Mouse (Mus musculus) activated CD4-positive, CD25-positive, alpha-beta regulatory T cell, adult 9 weeks (primary cell): ENCODE results near the gene Olfr1044. TPM values are rescaled to one million over a fixed set of nuclear protein-coding genes. Genes with fewer than 3 reads are reported as not detected.

Experiments used
- polyA plus RNA-seq: library from polyadenylated mRNA; unstranded; fragments of 100-300 nt; shearing (Covaris generic); gene quantifications from one replicate; pipeline ENCODE4 v1.2.1, GENCODE M21; 2017

Gene Olfr1044
- not detected for polyA plus RNA-seq

DNA sequence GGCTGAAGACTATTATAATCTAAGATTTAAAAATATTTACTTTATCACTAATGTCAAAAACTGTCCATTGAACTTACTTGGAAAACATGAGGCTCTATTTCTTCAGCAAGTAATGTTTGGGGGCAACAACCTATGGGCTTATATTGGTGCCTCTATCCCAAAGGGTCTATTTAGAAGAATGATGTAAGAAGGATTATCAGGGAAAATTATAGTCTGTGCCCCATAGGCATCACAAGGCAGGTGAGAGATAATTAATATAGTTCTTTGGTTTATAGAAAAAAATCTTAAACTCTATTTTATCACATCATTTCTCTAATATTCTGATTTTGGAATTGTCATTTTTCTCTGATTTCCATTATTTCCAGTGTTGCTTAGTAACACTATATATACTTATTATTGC lies at the start of gene Olfr1044:
Gene Olfr1044 (minus strand): TSS at position 101 of the 400 bp plus-strand sequence.

DNA sequence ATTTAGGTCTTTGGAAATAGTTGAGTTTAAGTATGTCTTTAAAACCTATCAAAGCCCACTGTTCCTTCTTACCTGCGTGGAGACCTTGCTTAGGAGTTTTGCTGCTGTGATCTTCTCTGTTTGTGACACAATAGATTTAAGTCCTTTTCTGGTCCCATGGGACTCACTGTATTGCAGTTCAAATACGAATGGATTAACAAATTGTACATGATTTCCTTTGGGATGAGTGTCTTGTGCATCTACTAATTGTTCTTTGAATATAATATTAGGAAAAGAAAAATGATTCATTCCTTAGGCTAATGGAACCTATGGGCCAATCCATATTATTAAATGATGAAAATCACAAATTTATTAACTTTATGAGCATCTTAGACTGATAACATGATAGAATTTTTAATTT lies 41.6 kb upstream of the Olfr1044 start, which contains the start of gene Olfr1046:
Gene Olfr1046 (minus strand): TSS at position 101 of the 400 bp plus-strand sequence.

GRCm38 (mm10) chr2:86202909-86203308 lies 25.3 kb upstream of the Olfr1044 start, which contains the start of gene Olfr1045:
Gene Olfr1045 (minus strand): TSS chr2:86203009.

GRCm38 (mm10) chr2:86185583-86185982 lies 8.0 kb upstream of the Olfr1044 start, which contains the start of gene Olfr52:
Gene Olfr52 (minus strand): TSS chr2:86185683.

GRCm38 (mm10) chr2:86167422-86167821 lies 10.2 kb downstream of the Olfr1044 start, which contains the start of gene Olfr1043:
Gene Olfr1043 (minus strand): TSS chr2:86167522.

DNA sequence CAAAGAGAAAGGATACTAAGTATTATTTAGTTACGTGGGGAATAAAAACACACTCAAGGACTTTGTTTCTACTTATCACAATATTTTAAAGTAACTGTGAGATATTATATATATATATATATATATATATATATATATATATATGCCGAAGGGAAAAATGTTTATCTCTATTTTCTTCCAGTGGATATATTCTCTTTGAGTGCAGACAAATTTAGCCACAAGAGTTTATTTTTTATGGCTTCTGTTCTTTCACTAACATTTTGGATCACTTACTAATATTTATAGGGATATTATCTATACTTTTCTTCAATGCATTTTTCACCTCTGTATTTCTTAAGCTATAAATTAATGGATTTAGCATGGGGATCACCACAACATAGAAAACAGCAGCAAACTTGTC lies 15.9 kb downstream of the Olfr1044 start, which contains the start of gene Olfr1042:
Gene Olfr1042 (minus strand): TSS at position 101 of the 400 bp plus-strand sequence.

DNA sequence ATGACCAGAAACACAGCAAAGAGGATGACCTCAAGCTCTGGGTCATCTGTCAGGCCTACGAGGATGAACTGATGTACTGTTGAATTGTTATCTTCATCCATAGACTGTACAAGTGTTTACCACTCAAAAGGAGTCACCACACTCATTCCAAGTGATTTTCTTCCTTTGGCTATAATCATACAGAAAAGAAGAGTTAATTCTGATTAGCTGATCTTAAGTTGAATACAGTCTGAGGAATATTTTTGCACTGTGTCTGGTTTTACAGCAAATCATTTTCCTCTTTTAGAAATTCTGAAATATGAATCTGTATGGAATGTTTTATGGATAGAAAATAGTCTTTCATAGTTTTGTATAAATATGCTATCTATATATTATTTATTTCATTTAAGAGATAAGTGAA lies 31.0 kb downstream of the Olfr1044 start, which contains the start of gene Olfr1040:
Gene Olfr1040 (minus strand): TSS at position 101 of the 400 bp plus-strand sequence.

DNA sequence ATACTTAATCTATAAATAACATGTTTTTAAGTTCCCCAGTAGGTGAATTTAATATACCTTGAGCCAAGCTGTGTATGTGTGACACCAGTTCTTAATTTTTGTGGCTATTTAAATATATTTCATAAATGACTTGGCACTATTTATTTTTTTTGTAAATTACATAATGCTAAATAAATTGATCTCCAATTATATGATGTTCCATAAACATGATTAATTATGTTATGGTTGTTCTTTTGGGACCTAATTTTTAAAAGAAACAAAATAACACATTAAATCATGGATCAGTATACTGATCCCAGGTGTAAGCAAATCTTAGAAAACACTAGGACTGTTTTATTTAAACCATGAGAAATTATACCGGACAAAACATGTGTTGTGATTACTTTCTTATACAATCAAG lies 41.8 kb downstream of the Olfr1044 start, which contains the start of gene Olfr1039:
Gene Olfr1039 (minus strand): TSS at position 101 of the 400 bp plus-strand sequence.

Other genes starting within 250 kb of the Olfr1044 start
- not detected for gene Olfr1028, start 227.4 kb downstream of the Olfr1044 start, polyA plus RNA-seq
- gene Olfr1029, start 203.9 kb downstream of the Olfr1044 start, polyA plus RNA-seq, result not detected
- not detected for gene Olfr1030, start 198.5 kb downstream of the Olfr1044 start, polyA plus RNA-seq
- gene Olfr1031, start 187.5 kb downstream of the Olfr1044 start, polyA plus RNA-seq, result not detected
- gene Olfr1032, start 172.3 kb downstream of the Olfr1044 start, polyA plus RNA-seq, result not detected
- gene Olfr1033, start 157.2 kb downstream of the Olfr1044 start, polyA plus RNA-seq, result not detected
- not detected for gene Olfr1034, start 132.0 kb downstream of the Olfr1044 start, polyA plus RNA-seq
- not detected for gene Olfr1036, start 103.8 kb downstream of the Olfr1044 start, polyA plus RNA-seq
- not detected for gene Olfr1037, start 90.4 kb downstream of the Olfr1044 start, polyA plus RNA-seq
- not detected for gene Olfr1039, start 41.9 kb downstream of the Olfr1044 start, polyA plus RNA-seq
- gene Olfr1040, start 31.1 kb downstream of the Olfr1044 start, polyA plus RNA-seq, result not detected
- not detected for gene Olfr1042, start 16.0 kb downstream of the Olfr1044 start, polyA plus RNA-seq
- not detected for gene Olfr1043, start 10.3 kb downstream of the Olfr1044 start, polyA plus RNA-seq
- not detected for gene Olfr52, start 7.9 kb upstream of the Olfr1044 start, polyA plus RNA-seq
- not detected for gene Olfr1045, start 25.2 kb upstream of the Olfr1044 start, polyA plus RNA-seq
- gene Olfr1046, start 41.5 kb upstream of the Olfr1044 start, polyA plus RNA-seq, result not detected
- not detected for gene Olfr1047, start 53.6 kb upstream of the Olfr1044 start, polyA plus RNA-seq
- not detected for gene Olfr1048, start 62.5 kb upstream of the Olfr1044 start, polyA plus RNA-seq
- not detected for gene Olfr1049, start 80.5 kb upstream of the Olfr1044 start, polyA plus RNA-seq
- not detected for gene Olfr1051, start 101.3 kb upstream of the Olfr1044 start, polyA plus RNA-seq
- not detected for gene Olfr1052, start 114.6 kb upstream of the Olfr1044 start, polyA plus RNA-seq
- not detected for gene Olfr1053, start 137.5 kb upstream of the Olfr1044 start, polyA plus RNA-seq
- gene Olfr1054, start 157.6 kb upstream of the Olfr1044 start, polyA plus RNA-seq, result not detected
- not detected for gene Olfr1055, start 172.5 kb upstream of the Olfr1044 start, polyA plus RNA-seq
- gene Olfr1056, start 184.6 kb upstream of the Olfr1044 start, polyA plus RNA-seq, result not detected
- gene Olfr1057, start 200.6 kb upstream of the Olfr1044 start, polyA plus RNA-seq, result not detected
- not detected for gene Olfr1058, start 210.7 kb upstream of the Olfr1044 start, polyA plus RNA-seq
- not detected for gene Olfr1061, start 236.2 kb upstream of the Olfr1044 start, polyA plus RNA-seq
- not detected for gene Olfr1062, start 248.9 kb upstream of the Olfr1044 start, polyA plus RNA-seq